Mouse (Mus musculus) midbrain, embryonic 10.5 days (tissue): ENCODE measurements around the gene Ceacam20. TPM values are rescaled to one million over a fixed set of nuclear protein-coding genes. Genes with fewer than 3 reads are reported as not detected.
"Not testable (repeated sequence)": the region's sequence is repeated elsewhere in the genome, so short reads cannot be mapped to it uniquely, and the experiment has no call there.

Experiments
- DNase-seq: peaks from one replicate; pipeline ENCODE4 v3.0.0-alpha.2; 2017; ENCODE audit warnings: low spot score
- H3K27ac ChIP-seq: fragments of 300-500 bp; sonication (generic); replicated peaks from 2 replicates; pipeline ENCODE4 v1.5.1; 2016; ENCODE audit warnings: mild to moderate bottlenecking
- H3K27me3 ChIP-seq: fragments of 300-500 bp; sonication (generic); 2 replicates; pipeline ENCODE4 v1.6.1; 2016; ENCODE audit warnings: low read depth, mild to moderate bottlenecking; ENCODE audit not compliant: poor library complexity, severe bottlenecking
- H3K36me3 ChIP-seq: fragments of 300-500 bp; sonication (generic); 2 replicates; pipeline ENCODE4 v1.6.1; 2016; ENCODE audit warnings: mild to moderate bottlenecking, moderate library complexity
- H3K4me1 ChIP-seq: fragments of 300-500 bp; sonication (generic); 2 replicates; pipeline ENCODE4 v1.6.1; 2016
- H3K4me3 ChIP-seq: fragments of 300-500 bp; sonication (generic); 2 replicates; pipeline ENCODE4 v1.5.1; 2016; ENCODE audit warnings: mild to moderate bottlenecking, moderate library complexity
- H3K9me3 ChIP-seq: fragments of 300-500 bp; sonication (generic); replicated peaks from 2 replicates; pipeline ENCODE4 v1.6.1; 2016; ENCODE audit warnings: mild to moderate bottlenecking
- WGBS: fragments of 180-500 bp; shearing (Covaris S2); methylation state at CpG from one replicate; pipeline ENCODE4 v1.1.7; 2016; 5-methylcytosine and 5-hydroxymethylcytosine counted together
- polyA plus RNA-seq: library from polyadenylated mRNA; unstranded; fragments of >200 nt; fragmentation: Nextera tagmentation; extraction: Ambion mirVana; gene quantifications from 2 replicates; pipeline ENCODE4 v1.2.1, GENCODE M21; 2016

The Ceacam20 gene
- polyA plus RNA-seq, 1 experiment from 2014 or later, result not detected

DNA sequence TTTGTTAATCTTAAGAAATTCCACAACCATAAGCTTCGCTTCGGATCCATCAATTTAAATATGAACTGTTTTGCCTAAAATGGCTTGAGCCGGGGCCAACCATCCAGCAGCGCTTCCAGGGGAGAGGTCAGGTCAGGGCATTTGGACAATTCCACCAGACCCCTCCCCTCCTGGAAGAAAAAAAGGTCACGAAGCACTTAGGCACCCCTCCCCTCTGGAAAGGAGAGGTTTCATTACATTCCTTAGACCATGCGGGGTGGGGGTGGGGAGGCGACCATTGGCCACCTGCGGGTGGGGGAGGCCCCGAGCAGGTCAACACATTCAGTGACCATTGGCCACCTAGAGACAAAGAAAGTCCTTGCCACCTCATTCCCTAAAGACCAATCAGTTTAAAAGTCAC is 12.2 kb upstream of the Ceacam20 start:
- Histone ChIP-seq H3K27ac (peak overlapping the region; percentile 70; the same call in 1 of the 2 replicates), H3K27me3 (no peaks in the 10 kb centered on the region), H3K9me3 (no peaks in the 10 kb centered on the region), H3K36me3 (no peaks in the 10 kb centered on the region), H3K4me1 (peaks cover 29% of the 10 kb centered on the region), H3K4me3 (no peak overlapping the region)
- peak; percentile 63 for DNase-seq
- WGBS, result 41% methylated on average over 9 of the region's 9 CpGs

DNA sequence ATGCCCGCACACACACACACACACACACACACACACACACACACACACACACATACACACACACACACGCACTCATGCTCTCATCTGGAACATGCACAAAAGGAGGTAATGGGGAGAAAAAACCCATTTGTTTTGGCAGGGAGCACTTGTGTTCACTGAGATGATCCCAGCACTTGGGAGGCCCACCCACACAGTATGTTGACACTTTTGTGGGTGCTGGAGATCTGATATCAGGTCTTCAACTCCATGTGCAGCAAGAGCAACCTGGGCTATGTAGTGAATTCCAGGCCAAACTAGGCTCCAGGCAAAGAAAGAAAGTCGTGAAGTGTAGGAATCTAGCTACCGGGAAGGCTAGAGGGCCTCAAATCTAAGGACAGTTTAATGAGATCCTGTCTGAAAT is 9.4 kb upstream of the Ceacam20 start:
- H3K4me3 ChIP-seq, result no peak overlapping the region
- H3K9me3 ChIP-seq, result no peaks in the 10 kb centered on the region
- 75% methylated on average over 4 of the region's 4 CpGs for WGBS
- H3K36me3 ChIP-seq, result no peaks in the 10 kb centered on the region
- DNase-seq, result no peak
- peaks cover 20% of the 10 kb centered on the region for H3K4me1 ChIP-seq
- no peaks in the 10 kb centered on the region for H3K27me3 ChIP-seq
- no peak overlapping the region for H3K27ac ChIP-seq

DNA sequence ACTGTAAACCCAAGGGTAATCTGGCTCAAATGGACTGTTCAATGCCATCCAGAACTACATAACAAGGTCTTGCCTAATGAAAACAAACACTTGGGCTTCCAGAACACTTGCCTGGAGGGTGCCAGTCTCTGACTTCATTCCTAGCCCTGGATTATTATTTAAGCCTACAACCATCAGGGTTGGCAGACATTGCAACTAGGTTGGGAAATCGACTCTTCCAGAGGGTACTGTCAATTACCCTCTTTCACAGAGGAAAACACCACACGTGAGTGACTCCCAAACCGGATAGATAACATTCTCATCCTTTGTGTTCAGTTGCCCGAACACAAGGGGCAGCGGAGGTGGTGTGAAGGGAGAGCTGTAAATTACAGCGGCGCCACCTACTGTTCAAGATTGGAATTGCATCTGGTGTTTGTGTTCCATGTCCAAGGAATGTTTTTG is 8.9 kb upstream of the Ceacam20 start:
- no peaks in the 10 kb centered on the region for H3K36me3 ChIP-seq
- H3K4me3 ChIP-seq, result no peak overlapping the region
- no peak overlapping the region; the same call in 1 of the 2 replicates for H3K27ac ChIP-seq
- WGBS, result 6% methylated on average over 7 of the region's 7 CpGs
- H3K4me1 ChIP-seq, result peaks cover 20% of the 10 kb centered on the region
- H3K9me3 ChIP-seq, result 0 out of 2 replicates have a peak, but pooled peaks cover 3% of the 10 kb centered on the region
- H3K27me3 ChIP-seq, result no peaks in the 10 kb centered on the region
- DNase-seq, result peak; percentile 86

DNA sequence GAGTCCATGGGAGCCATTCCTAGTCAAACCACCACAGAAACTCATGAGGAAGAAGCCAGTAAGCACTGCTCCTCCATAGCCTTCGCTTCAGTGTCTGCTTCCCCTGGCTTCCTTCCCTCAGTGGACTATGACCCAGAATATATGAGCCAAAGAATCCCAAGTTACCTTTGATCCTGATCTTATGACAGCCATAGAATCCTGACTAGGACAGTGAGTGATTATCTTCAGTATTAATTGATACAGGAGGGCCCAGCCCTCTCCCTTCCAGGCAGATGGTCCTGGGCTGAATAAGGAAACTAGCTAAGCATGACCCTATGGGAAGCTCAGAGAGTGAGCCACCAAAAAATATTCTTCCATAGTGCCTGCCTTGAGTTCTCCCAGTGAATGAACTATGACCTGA is 2.8 kb upstream of the Ceacam20 start:
- H3K27me3 ChIP-seq, result no peaks in the 10 kb centered on the region
- H3K4me1 ChIP-seq, result no peaks in the 10 kb centered on the region
- 72% methylated on average over 1 of the region's 1 CpGs for WGBS
- no peak overlapping the region for H3K4me3 ChIP-seq
- peaks cover 19% of the 10 kb centered on the region for H3K9me3 ChIP-seq
- no peaks in the 10 kb centered on the region for H3K36me3 ChIP-seq
- no peak for DNase-seq
- no peak overlapping the region for H3K27ac ChIP-seq

DNA sequence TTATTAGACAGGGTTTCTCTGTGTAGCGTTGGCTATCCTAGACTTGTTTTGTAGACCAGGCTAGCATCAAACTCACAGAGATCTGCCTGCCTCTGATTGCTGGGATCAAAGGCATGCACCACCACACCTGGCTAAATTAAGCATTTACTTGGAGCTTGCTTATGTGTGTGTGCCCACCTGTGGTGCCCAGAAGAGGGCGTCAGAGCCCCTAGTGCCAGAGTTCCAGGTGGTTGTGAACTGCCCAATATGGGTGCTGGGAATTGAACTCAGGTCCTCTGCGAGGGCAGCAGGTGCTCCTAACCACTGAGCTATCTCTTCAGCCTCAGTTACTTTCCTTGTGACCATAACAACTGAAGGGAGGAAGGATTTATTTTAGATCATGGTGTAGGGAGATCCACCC is 3.9 kb downstream of the Ceacam20 start:
- no peak for DNase-seq
- H3K36me3 ChIP-seq, result no peaks in the 10 kb centered on the region
- H3K27me3 ChIP-seq, result no peaks in the 10 kb centered on the region
- no peak overlapping the region for H3K4me3 ChIP-seq
- no peak overlapping the region for H3K27ac ChIP-seq
- peaks cover 44% of the 10 kb centered on the region for H3K9me3 ChIP-seq
- WGBS, result 74% methylated on average over 3 of the region's 3 CpGs
- H3K4me1 ChIP-seq, result no peaks in the 10 kb centered on the region

DNA sequence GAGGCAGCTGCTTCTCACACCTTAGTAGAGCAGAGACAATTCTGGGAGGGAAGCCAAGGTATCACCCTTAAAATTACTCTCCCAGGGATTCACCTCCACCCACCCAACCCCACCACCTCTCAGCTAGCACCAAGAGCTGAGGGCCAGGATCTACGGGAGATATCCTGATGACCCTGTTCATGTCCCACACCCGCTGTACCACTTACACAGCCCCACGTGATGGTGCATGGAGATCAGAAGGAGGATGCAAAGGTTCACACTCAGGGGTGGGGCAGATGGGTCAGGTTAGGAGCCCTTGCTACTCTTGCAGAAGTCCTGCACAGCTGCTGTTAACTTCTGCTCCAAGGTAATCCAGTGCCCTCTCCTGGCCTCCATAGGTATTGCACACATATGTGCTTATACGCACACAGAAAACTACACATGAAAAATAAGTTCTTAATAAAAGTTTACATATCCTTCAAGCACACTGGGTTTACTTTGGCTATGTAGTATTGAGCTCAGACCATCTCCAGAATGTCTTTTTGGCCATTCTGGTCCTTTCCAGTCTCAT is 4.4 kb downstream of the Ceacam20 start:
- Histone ChIP-seq H3K27ac (no peak overlapping the region), H3K4me3 (no peak overlapping the region), H3K4me1 (no peaks in the 10 kb centered on the region), H3K27me3 (no peaks in the 10 kb centered on the region), H3K9me3 (peaks cover 49% of the 10 kb centered on the region), H3K36me3 (no peaks in the 10 kb centered on the region)
- no peak for DNase-seq
- WGBS, result 91% methylated on average over 4 of the region's 4 CpGs

DNA sequence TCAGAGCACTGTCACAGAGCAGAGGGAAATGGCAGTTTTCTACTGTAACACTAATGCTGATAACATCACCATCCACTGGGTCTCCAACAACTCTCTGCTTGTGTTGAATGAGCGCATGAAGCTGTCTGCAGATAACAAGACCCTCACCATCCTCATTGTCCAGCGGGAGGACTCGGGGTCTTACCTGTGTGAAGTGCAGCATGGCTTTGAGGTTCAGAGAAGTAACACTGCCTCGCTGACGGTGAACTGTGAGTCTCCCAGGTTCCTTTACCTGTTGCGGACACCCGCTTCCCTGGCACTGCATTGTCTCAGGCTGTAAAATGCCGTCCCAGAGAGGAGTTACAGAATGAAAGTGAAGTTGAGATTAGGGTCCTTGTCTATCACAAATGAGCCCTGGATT is 5.0 kb downstream of the Ceacam20 start:
- H3K9me3 ChIP-seq, result peaks cover 54% of the 10 kb centered on the region
- DNase-seq, result no peak
- no peaks in the 10 kb centered on the region for H3K27me3 ChIP-seq
- no peaks in the 10 kb centered on the region for H3K36me3 ChIP-seq
- WGBS, result 96% methylated on average over 8 of the region's 8 CpGs
- no peak overlapping the region for H3K27ac ChIP-seq
- no peak overlapping the region for H3K4me3 ChIP-seq
- H3K4me1 ChIP-seq, result no peaks in the 10 kb centered on the region

DNA sequence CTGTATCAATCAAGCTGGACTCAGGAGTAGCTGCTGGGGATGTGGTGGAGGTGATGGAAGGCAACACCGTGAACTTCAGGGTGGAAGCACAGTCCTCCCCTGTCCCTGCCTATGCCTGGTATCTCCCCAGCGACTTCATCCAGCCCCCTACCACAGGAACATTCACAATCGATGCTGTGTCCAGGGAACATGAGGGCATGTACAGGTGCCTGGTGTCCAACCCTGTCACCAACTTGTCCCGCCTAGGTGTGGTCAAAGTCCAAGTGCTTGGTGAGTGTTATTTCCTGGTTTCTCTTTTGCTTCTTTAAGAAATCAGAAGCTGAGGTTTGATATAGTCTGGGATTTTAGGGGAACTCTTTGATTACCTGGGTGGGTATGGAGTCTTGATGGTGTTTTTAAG is 6.3 kb downstream of the Ceacam20 start:
- 91% methylated on average over 4 of the region's 4 CpGs for WGBS
- H3K27me3 ChIP-seq, result no peaks in the 10 kb centered on the region
- DNase-seq, result no peak
- no peaks in the 10 kb centered on the region for H3K36me3 ChIP-seq
- H3K4me3 ChIP-seq, result no peak overlapping the region
- no peaks in the 10 kb centered on the region for H3K4me1 ChIP-seq
- no peak overlapping the region for H3K27ac ChIP-seq
- H3K9me3 ChIP-seq, result peaks cover 65% of the 10 kb centered on the region

DNA sequence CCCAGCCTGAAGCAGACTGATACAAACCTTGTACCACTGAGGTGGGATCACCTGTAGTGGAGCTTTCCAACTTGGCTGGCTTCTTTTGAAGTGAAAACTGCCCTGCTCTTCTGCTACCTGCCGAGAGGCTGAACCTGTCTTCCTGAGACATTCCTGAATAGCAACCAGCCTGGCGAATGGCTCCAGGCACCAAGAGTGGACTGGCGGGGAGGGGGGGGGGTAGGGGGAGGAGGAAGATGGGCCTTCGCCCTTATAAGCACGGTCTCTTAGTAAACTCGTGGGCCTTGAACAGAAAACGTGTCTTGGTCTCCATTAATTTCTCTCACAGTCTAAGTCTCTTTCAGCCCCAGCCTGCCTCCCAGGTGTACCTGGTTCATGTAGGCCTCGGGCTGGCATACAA is 26.0 kb downstream of the Ceacam20 start, which contains the start of gene Nlrp9b:
Gene Nlrp9b, plus strand, starts transcription at position 301 of the 400 bp plus-strand sequence.
- peaks cover 46% of the 10 kb centered on the region for H3K9me3 ChIP-seq
- H3K27me3 ChIP-seq, H3K27ac ChIP-seq, H3K36me3 ChIP-seq, H3K4me1 ChIP-seq, H3K4me3 ChIP-seq, DNase-seq: not testable (repeated sequence)
- 65% methylated on average over 8 of the region's 8 CpGs for WGBS

DNA sequence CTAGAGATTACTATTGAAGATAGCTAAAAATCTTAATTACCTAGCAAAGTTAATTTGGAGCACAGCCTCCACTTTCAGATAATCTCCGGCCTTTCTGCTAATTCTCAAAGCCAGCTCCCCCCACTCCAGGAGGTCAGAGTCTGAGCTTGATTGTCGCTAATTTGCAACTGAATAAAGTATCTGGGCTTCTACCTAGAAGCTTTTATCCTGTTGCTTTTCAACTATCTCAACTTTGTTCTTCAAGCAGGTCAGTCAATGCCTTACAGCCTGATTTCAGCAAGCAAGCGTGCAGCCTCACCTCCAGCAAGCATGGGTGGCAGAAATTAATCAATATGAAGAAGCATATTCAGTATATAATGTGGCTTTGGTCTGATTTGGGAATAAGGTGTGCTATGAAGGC is 31.5 kb downstream of the Ceacam20 start:
- not testable (repeated sequence) for H3K4me3 ChIP-seq, H3K4me1 ChIP-seq, H3K36me3 ChIP-seq, H3K27ac ChIP-seq, H3K27me3 ChIP-seq, DNase-seq
- 65% methylated on average over 3 of the region's 3 CpGs for WGBS
- H3K9me3 ChIP-seq, result peaks cover 35% of the 10 kb centered on the region

DNA sequence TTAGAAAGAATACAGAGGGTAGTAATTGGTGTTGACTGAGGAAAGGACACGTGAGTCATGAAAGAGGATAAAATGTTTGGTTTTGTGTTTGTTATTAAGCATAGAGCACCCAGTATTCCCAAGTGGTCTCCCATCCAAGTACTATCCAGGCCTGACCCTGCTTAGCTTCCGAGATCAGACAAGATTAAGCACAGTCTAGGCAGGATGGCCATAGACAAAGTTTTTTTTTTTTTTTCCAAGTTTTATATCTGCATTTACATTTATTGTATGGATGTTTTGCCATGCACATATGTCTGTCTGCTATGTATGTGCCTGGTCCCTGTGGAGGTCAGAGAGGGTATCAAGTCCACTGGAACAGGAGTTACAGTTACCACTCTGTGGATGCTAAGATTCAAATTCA is 44.8 kb downstream of the Ceacam20 start:
- Histone ChIP-seq H3K36me3 (no peaks in the 10 kb centered on the region), H3K27me3 (no peaks in the 10 kb centered on the region), H3K9me3 (peaks cover 14% of the 10 kb centered on the region), H3K4me1 (no peaks in the 10 kb centered on the region), H3K27ac (no peak overlapping the region), H3K4me3 (no peak overlapping the region)
- DNase-seq, result no peak
- WGBS, result 74% methylated on average over 2 of the region's 2 CpGs
